Mouse (Mus musculus) limb, embryonic 15.5 days (tissue): ENCODE measurements around the gene Gm2026. TPM values are rescaled to one million over a fixed set of nuclear protein-coding genes. Genes with fewer than 3 reads are reported as not detected.
"Not testable (repeated sequence)": the region's sequence is repeated elsewhere in the genome, so short reads cannot be mapped to it uniquely, and the experiment has no call there.

Experiments used
- ATAC-seq: fragments of 200-750 bp; cut with Nextera tagmentation; 2 replicates; pipeline ENCODE4 v1.8.0; 2017; ENCODE audit warnings: low read depth, moderate TSS enrichment; ENCODE audit not compliant: insufficient number of reproducible peaks, low FRiP score, low TSS enrichment
- H3K27ac ChIP-seq: fragments of 300-500 bp; sonication (generic); 2 replicates; pipeline ENCODE4 v1.5.1; 2015; ENCODE audit warnings: moderate library complexity, mild to moderate bottlenecking, inconsistent platforms
- H3K27me3 ChIP-seq: fragments of 300-500 bp; sonication (generic); 2 replicates; pipeline ENCODE4 v1.6.1; 2015; ENCODE audit warnings: inconsistent platforms
- H3K36me3 ChIP-seq: fragments of 300-500 bp; sonication (generic); 2 replicates; pipeline ENCODE4 v1.6.1; 2015; ENCODE audit warnings: inconsistent platforms
- H3K4me1 ChIP-seq: fragments of 300-500 bp; sonication (generic); 2 replicates; pipeline ENCODE4 v1.6.1; 2015; ENCODE audit warnings: inconsistent platforms
- H3K4me2 ChIP-seq: fragments of 300-500 bp; sonication (generic); 2 replicates; pipeline ENCODE4 v1.6.1; 2015; ENCODE audit warnings: mild to moderate bottlenecking, inconsistent platforms
- H3K4me3 ChIP-seq: fragments of 300-500 bp; sonication (generic); 2 replicates; pipeline ENCODE4 v1.5.1; 2015; ENCODE audit warnings: mild to moderate bottlenecking, inconsistent platforms
- H3K9ac ChIP-seq: fragments of 300-500 bp; sonication (generic); 2 replicates; pipeline ENCODE4 v1.6.1; 2015; ENCODE audit warnings: inconsistent platforms
- H3K9me3 ChIP-seq: fragments of 300-500 bp; sonication (generic); 2 replicates; pipeline ENCODE4 v1.6.1; 2016; ENCODE audit warnings: inconsistent platforms
- WGBS: fragments of 180-500 bp; shearing (Covaris S2); methylation state at CpG from one replicate; pipeline ENCODE4 v1.1.7; 2015; 5-methylcytosine and 5-hydroxymethylcytosine counted together
- polyA plus RNA-seq: library from polyadenylated mRNA; unstranded; fragments of >200 nt; fragmentation: Nextera tagmentation; extraction: Ambion mirVana; gene quantifications from 2 replicates; pipeline ENCODE4 v1.2.1, GENCODE M21; 2015

The Gm2026 gene
- polyA plus RNA-seq = 20.0 and 28.1 TPM in 2 replicates

DNA sequence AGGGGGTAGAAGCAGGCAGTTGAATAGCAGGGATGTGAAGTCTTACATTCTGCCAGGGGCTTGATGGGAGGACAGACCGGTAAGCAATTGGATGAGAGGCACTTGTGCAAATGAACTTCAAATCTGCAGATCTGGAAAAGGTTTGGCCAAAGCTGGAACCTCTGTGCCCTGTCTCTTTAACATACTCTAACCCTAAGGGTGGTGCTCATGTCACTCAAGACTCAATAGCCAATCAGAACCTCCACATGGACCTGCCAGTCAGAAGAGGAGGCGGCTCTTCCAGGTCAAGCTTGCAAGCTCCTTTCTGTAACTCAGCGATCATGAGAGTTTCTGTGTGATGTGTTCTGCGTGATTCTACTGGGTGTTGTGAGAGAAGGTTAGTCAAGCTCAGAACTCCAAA, at the start of gene Gm2026:
TSS of gene Gm2026 (plus strand) at position 301 of the 400 bp plus-strand sequence.
- not testable (repeated sequence) for H3K4me2 ChIP-seq, H3K27ac ChIP-seq, H3K9me3 ChIP-seq, ATAC-seq, H3K36me3 ChIP-seq, H3K4me1 ChIP-seq, H3K27me3 ChIP-seq, H3K4me3 ChIP-seq, H3K9ac ChIP-seq
- no CpG with 5 or more reads among the region's 4 CpGs for WGBS

DNA sequence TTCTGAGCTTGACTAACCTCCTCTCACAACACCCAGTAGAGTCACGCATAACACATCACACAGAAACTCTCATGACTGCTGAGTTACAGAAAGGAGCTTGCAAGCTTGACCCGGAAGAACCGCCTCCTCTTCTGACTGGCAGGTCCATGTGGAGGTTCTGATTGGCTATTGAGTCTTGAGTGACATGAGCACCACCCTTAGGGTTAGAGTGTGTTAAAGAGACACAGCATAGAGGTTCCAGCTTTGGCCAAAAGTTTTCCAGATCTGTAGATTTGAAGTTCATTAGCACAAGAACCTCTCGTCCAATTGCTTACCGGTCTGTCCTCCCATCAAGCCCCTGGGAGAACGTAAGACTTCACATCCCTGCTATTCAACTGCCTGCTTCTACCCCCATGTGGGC, 34.1 kb upstream of the Gm2026 start, which contains the start of gene Zfp966:
TSS of gene Zfp966 (minus strand) at position 101 of the 400 bp plus-strand sequence.
- not testable (repeated sequence) for H3K4me3 ChIP-seq, H3K27me3 ChIP-seq, H3K36me3 ChIP-seq, H3K27ac ChIP-seq, ATAC-seq, H3K9me3 ChIP-seq, H3K9ac ChIP-seq, H3K4me2 ChIP-seq, H3K4me1 ChIP-seq
- no CpG with 5 or more reads among the region's 6 CpGs for WGBS

Other genes starting within 250 kb of the Gm2026 start
- not detected in 2 replicates for gene Gm2007, start 223.8 kb upstream of the Gm2026 start, polyA plus RNA-seq
- 3.8 and 5.4 TPM in 2 replicates for gene Gm14288, start 164.2 kb upstream of the Gm2026 start, polyA plus RNA-seq
- 16.2 and 16.3 TPM in 2 replicates for gene Gm6710, start 96.1 kb upstream of the Gm2026 start, polyA plus RNA-seq
- 3.1 and 3.3 TPM in 2 replicates for gene Zfp966, start 34.2 kb upstream of the Gm2026 start, polyA plus RNA-seq
- 1.3 and 1.4 TPM in 2 replicates for gene Gm2004, start 184.5 kb downstream of the Gm2026 start, polyA plus RNA-seq